Mouse (Mus musculus): ENCODE measurements at regions not wholly inside any gene's neighbourhood (a gene's known extent, or its start where the extent isn't known, plus 50 kb on each side); places are given as distances from the start of the nearest gene placed in this dataset.

DNA sequence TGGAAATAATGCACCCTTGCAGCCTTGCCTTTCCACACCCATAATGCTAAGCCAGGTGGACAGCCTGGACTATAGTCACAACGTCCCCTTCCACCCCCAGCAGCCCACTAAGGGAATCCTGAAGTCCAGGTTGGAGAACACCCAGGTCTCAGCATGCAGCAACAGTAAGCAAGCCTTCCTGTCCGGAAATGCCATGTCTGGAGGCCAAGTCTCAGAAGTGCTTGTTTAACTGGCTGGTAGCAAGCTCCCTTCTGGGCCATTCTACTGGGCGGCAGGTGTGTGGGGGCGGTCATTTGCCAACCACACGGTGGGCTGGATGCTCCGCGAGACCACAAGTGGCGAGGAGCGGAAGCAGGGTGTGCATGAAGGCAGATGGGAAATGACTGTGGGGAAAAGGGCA lies 137.3 kb upstream of the 1700016C15Rik start:
- TF ChIP-seq POLR2A (IDR thresholded peaks at IDR 0.05; ENCODE audit: borderline replicate concordance, low read depth, low read length) (no peak), CTCF (IDR thresholded peaks at IDR 0.05; ENCODE audit: low read depth, low read length) (no peak)

Data from bone marrow macrophage, adult 2 months (primary cell).